Mouse (Mus musculus): ENCODE data around the gene Sox4. TPM values are rescaled to one million over a fixed set of nuclear protein-coding genes. Genes with fewer than 3 reads are reported as not detected.
A peak's percentile ranks its signal among the peaks of the same experiment; 100 is the strongest.

Sox4 gene
- total RNA-seq (2021): 10 to 100 TPM; 14.3 to 27.9 TPM
- 39.9 and 45.9 TPM in 2 replicates for polyA plus RNA-seq (2012; rRNA removed)
- long read RNA-seq, full-length matches to known transcripts: 24 of 25 reads
- long read RNA-seq, partial matches to known transcripts: 0 of 25 reads
- long read RNA-seq, other reads (novel, unspliced or antisense): 1 of 25 reads

DNA sequence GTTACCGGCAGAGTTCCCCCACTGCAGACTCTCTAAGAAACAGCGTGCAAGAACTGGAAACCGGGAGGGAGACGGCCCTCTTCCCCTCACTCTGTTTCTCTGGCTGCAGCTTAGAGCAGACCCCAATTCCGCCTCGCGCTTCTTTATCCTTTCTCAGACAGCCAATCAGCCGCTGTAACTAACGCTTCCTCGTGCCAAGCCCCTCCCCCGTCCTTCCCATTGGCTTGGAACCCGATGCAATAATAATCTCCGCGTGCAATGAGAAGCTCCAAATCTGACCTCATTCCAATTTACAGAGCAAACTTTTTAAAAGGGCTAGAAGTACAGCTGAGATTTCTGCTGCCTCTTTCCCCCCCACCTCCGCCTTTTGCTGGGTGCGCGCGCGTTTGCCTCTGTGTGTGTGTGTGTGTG, at the start of gene Sox4:
Gene Sox4, minus strand, starts transcription at position 133 of the 411 bp plus-strand sequence.
- peak; percentile 98 for DNase-seq

DNA sequence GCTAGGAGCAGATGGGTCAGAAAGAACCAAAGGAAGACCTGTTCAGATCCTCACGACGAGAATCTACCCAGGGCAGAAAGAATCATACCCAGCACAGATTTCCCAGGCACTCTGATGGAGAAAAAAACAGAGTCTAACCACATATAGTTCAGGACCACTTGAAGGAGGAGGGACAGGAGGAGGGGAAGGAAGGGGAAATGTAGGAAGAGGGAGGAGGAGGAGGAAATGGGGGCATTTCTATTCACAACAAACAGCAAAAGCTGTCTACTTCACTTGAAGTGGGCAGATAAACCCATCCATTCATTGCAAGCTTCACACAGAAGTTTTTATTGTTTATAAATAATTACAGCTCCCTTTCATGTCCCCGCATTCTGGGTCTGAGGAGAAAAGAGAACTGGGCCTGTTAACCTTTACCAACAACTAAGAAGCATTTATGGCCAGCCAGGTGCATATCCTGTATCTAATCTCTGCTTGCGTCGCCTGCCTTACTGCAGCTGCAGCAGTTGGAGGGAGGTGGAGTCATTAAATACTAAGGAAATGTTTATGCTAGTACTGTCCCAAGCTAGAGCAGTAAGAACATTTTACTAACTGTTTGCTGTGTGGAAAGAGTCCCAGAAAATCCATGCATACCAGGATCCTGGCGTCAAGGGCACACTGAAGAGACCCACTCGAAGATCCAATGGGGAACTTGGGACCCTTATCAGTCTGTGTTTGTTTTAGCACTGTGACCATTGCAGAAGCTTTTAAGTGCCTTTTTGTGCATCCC, 38.6 kb upstream of the Sox4 start:
- no peak for DNase-seq

DNA sequence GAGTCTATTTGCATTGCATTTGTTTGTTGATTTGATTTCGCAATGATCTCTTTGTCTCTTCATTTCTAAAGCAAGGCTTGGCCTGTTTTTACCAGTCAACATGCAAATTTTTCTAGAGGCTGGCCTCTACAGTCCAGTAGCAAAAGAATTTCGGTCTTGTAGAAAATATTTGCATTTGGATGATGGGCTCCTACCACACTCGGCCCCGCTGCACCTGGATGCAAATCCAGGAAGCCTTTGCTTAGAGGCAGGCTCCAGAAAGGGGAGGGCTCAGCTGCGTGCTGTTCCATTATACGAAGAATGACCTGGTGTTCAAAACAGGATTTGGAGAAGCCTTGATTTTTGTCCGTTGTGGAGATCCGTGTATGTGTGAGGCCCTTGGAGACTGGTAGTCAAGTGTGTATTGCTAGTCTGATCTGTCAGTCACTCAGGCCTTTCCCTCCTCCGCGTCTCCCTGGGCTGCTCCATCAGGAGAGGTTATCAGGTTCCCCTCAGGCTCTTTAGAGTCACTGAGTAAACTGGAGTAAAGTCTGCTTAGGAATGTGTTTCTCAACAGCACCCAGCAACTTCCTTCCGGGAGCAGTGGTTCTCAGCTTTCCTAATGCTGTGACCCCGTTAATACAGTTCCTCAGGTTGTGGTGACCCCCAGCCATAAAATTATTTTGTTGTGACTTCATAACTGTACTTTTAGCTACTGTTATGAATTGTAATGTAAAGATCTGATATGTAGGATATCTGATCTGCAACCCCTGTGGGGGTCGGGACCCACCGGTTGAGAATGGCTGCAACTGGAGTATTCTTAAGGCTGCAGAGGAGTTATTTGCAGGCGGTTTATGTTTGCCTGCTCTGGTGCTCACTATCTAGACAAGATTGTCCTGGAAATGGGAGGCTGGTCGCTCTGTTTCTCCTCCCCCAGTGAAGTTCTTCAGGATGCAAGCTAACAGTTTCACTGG, 35.5 kb upstream of the Sox4 start:
- no peak for DNase-seq

DNA sequence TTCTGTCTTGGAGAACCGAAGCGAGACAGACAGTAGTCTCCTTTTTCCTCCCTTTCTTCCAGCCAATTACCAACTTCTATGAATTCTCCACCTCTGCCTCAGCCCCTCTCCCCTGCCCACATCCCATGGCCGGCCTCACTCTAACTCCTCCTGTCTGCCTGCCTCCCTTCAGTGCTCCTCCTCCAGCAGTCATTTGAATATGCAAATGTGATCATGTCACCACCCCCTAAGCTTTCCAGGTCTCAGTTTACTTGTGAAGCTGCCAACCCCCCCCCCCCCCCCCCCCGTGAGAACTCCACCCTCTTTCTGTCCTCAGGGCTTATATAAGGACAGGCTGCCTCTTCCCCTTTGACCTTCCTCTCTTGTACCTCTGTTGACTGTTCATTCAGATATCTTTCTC, 27.2 kb upstream of the Sox4 start:
- DNase-seq: no peak

DNA sequence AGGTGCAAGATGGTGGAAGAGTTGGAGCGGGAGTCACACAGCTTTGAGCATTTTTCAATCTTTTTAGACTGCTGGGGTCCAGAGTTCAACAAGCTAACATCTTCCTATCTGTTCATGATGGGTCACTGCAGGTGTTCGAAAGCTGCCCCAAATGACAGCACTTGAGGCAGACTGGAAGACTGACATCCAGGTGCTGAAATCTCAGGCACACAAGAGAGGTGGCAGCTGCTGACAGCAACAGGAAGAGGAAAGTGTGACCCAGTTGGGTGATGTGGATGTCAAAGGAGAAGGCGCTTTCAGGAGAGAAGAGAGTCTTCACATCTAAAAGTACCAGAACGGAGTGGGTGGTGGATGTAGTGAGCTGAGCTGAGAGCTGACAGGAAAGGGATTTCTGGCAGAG, 21.5 kb upstream of the Sox4 start:
- DNase-seq: no peak

DNA sequence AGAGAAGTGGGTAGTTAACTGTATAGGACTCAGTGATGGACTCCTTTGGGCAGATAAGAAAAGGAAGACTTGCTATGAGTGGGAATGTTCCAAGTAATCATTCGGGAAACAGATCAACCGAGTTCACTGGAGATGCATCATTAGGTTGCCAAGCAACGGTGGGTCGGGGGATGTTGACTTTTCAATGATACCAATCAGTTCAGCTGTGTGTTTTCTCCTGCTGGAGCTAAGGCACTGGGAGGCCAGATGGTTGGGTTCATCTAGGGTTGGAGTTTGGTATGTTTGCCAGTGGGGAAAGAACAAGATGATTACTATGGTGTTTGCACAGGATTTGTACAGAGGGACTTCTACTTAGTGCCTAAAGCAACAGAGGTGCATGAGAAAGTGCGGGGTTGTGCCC, 21.1 kb upstream of the Sox4 start:
- DNase-seq: no peak

DNA sequence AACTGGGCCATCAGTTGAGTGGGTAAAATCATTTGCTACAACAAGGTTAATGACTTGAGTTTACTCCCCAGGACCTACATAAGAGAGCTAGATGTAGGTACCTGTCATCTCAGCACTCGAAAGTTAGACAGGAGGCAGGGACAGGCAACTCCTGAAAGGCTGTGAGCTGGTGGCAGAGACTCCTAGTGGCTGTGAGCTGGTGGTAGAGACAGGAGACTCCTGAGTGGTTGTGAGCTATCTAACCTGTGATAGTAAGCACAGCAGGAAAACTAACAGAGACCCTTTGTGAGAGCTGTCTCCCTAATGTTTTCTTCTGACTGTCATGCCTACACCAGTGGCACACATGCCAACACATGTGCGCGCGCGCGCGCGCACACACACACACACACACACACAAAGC, 7.4 kb upstream of the Sox4 start:
- no peak for DNase-seq

DNA sequence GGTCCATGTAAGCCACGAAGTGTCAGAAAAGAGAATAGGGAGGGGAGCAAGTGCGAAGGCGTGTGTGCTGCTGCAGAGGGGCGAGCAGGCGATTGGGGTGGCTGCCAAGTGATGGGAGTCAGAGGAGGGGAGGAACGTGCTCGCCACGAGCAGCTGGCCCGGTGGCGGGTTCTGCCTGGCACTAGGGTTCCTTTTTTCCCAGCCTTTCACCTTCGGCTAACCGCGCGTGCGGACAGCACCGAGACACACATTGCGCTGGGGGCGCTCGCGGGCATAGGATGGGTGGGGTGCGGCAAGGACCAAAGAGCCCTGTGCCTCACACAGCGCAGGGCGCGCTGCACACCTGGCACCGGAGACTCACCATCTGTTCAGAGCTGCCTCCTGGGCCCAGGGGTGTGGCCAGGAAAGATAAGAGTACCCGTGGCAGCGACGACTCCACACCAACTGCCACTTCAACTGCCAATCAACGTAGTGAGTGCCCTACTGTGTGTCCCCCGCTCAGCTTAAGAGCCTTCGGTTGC, 6.0 kb upstream of the Sox4 start:
- DNase-seq: peak; percentile 88

DNA sequence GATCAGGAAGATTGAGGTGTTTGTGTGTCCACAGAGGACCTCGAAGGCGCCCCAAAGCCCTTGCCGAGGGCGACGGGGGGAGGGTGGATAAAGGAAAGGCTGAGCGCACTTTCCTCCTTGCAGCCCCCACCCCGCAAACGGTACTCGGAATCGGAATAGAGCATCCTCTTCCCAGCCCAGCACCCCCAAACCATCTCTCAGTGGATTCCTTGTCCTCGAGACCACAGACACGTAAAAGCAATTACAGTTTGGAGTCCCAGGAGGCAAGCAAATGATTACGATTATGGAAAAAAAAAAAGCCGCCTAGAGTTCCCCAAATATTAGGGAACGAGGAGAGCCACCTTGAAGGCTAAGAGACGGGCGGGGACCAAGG, 5.5 kb upstream of the Sox4 start:
- no peak for DNase-seq

DNA sequence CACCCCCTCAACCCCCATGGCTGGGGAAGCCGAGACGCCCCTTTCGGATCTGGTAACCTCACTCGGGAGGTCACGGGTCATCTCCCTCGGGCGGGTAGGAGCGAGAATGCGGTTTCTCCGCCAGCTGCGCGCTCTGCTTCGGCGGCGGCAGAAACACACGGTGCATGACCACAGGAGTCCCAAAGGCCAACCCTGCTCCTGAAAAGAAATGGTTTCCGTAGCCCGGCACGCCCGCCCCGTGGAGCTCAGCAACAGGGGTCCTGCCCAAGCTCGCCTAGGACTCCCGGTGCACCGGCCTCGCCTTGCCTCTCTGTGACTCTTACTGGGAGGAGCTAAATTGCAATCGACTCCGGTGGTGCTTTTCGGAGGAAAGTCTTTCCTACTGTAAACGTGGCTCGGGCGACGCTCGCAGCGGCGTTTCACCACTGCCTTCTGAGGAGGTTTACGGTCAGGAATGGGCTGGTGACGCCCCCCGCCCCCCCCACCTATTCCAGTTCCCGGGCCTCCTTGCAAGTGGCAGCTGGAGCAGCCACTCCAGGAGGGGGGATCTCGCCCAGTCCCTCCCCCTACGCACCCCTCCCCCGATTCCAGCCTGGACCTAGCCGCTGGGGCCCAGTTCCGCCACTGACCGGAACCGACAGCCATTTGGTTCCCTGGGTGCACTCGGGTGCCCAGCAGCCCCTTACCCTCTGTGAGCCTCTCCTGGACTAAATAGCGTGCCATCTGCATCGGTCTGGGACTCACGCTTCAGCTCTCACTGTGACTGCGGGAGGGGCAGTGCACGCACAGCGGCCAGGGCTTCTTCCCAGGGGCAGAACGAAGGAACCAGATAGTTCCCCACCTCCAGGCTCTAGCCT, 4.9 kb upstream of the Sox4 start:
- peak; percentile 89 for DNase-seq

DNA sequence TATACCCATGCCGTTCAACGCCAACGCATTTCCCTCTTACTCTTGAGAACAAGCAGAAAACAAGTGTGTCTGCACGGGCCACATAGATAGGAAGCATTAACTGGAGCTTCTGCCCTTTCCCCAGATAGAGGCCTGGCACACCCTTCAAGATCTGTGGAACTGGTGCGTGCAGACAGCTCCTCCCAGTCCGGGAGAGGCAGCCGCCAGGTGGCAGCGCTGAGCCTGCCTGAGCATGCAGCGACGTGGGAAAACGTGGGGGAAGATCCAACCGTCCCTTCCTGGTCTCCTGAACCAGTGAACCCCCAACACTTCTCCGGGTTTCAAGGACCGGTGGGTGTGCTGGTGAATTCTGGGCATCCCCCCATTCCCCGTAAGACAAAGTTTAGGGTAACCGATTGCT, 4.3 kb upstream of the Sox4 start:
- peak; percentile 96 for DNase-seq

DNA sequence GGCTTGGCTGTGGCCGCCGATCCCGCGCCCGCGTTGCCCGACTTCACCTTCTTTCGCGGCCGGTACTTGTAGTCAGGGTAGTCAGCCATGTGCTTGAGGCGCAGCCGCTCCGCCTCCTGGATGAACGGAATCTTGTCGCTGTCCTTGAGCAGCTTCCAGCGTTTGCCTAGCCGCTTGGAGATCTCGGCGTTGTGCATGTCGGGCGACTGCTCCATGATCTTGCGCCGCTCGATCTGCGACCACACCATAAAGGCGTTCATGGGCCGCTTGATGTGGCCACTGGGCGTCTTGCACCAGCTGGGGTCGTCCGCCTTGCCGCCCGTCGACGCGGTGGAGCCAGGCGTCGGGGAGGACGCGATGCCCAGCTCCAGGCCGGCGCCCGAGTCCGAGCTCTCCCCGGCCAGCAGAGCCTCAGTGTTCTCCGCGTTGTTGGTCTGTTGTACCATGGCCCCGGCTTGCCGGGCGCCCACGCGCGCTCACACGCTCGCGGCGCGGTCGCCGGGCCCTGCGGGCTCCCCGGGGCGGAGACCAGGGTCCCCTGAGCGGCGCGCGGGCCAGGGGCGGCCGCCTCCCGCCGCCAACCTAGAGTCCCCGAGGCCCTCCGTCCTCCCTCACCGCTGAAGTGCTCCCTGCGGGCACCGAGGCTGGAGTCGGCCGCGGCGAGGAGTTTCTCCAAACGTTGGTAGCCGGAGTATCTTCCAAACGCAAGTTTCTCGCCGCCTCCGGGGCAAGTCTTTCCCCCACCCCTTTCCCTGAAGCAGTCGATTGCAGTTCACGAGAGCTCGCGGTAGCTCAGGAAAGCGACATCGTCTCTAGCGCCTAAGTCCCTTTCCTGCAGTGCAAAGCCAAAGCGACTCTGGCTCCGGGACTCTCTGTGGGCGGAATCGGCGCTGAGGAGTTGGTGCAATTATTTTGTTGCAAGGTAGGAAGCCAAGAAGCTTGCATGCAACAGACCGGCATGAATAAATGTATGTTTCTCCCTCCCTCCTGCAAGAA, 639 bp downstream of the Sox4 start:
- DNase-seq: peak; percentile 88

DNA sequence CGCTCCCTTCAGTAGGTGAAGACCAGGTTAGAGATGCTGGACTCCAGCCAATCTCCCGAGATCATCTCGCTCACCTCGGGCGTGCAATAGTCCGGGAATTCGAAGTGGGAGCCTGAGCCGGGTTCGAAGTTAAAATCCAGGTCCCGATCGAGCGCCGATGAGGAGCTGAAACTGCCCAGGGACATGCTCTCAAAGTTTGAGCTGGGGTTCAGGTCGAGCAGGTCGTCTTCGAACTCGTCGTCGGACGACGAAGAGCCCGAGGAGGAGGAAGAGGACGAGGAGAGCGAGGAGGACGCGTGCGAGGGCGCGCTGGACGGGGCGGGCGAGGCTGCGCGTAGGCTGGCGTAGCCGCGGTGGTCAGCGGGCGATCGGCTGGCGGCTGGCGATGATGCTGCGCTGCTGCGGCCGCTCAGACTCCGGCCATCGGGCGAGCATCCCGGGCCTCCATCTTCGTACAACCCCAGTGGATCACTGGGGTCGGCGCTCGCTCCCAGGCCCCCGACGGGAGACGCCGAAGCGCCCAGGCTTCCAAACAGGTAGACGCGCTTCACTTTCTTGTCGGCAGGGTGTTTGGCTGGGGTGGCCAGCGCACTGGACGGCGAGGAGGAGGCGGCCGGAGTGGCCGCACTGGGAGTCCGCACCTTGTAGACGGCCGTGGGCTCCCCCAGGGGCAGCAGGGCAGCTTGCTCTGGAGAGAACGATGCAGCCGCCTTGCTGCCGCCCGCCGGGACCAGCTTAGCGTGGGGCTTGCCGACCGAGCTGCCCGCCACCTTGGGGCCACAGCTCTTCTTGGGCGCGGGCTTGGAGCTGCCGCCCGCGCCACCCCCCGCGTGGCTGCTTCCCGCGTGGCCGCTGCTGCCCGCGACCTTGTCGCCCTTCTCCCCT, 1.6 kb downstream of the Sox4 start:
- peak; percentile 72 for DNase-seq

DNA sequence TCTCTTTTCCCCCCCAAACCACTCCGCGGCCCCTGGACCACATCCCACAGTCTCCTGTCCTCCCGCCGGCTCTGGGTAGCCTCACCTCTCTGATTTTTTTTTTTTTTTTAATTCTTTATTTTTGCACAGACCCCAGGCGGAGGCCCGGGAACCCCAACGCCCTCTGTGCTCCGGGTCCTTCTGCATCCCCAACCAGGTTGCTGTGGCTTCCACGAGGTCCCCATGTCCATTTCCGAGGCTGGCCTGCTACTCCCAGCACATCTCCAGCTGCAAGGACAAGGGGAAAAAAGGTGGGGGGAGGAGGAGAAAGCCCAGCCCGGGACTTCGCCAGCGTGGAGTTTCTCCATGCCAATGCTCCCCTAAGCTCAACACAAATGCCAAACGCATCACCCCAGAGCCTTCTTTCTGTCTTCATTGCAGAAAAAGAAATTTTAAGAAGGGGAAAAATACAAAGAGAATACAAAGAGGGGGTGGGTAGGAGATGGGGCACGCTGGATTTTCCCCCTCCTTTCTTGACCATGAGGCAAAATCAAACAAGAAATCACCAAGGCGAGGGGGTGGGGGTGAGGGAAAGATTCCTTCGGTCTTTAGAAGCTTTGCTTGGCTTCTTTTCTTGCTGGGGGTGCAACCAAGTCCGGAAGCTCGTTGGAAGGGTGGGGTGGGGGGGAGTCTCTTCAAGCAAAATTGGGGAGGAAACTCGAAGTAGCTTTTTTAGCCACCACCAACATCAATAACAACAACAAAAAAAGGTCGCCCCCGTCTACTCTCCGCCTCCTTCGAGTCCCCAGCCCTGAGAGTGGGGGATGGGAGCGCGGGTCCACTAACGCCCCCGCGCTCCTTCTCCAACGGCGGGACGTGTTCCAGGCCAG, 2.7 kb downstream of the Sox4 start:
- peak; percentile 72 for DNase-seq

DNA sequence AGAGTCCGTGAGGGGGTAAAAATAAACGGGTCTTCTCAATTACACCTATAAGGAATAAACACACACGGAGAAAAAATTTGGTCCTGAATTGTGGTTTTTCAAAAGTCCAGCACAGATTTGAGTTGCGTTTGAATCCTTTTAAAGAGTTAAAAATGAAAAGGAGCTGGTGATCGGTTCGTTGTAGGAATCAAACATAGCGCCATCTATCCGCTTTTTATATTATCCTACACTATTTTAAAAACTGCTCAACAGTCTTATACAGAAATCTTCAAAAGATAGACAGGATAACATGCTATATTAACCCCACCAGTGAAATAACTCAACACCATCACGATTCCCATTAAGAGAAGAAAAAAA, 3.3 kb downstream of the Sox4 start:
- DNase-seq: no peak

DNA sequence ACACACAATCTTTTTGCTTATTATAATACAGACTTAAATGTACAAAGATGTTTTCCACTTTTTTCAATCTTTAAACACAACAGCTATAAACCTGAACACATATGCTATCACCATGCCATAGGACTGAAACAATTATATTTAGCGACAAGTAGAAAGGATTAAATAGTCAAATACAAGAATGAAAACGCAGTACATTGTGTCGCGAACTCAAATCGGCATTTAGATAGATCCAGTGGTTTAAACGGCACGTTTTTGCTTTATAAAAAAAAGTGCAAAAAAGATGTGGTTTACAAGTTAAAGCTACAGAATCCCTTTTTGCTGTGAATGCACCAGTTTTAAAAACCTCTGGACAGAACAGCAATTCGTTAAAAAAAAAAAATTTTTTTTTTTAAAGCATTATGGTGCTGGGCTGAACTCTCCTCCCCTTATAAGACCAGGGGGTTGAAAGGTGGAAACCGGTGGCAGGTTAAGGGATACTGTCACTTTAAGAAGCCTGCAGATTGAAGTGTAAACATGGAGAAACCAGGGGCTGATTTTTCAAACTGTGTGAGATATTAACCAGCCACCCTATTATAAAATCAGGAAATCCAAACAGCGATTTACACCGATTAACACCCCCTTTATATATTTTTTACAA, 4.1 kb downstream of the Sox4 start:
- DNase-seq: no peak

DNA sequence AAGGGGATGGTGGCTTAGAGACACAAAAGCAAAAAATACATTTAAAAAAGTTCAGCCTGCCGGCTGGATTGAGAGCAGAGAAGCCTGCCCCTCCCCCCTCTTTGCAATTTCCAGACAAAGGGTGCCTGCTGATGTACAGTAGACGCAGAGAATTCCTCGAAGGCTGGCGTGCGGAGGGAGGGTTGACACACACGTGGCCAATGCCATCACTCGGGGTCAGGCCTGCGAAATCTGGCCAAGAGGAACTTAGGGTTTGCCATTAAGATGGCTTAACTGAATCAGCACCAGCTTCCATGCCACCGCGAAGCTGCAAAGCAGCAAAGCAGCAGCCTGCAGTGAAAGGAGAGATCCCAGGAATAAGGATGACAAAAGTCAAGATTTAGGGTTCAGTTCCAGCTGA, 5.0 kb downstream of the Sox4 start:
- peak; percentile 21 for DNase-seq
